Mouse (Mus musculus): Measurements from ENCODE around the gene Glb1. TPM values are rescaled to one million over a fixed set of nuclear protein-coding genes. Genes with fewer than 3 reads are reported as not detected.

The Glb1 gene
- polyA plus RNA-seq, 1 experiment, result 8.9 TPM

DNA sequence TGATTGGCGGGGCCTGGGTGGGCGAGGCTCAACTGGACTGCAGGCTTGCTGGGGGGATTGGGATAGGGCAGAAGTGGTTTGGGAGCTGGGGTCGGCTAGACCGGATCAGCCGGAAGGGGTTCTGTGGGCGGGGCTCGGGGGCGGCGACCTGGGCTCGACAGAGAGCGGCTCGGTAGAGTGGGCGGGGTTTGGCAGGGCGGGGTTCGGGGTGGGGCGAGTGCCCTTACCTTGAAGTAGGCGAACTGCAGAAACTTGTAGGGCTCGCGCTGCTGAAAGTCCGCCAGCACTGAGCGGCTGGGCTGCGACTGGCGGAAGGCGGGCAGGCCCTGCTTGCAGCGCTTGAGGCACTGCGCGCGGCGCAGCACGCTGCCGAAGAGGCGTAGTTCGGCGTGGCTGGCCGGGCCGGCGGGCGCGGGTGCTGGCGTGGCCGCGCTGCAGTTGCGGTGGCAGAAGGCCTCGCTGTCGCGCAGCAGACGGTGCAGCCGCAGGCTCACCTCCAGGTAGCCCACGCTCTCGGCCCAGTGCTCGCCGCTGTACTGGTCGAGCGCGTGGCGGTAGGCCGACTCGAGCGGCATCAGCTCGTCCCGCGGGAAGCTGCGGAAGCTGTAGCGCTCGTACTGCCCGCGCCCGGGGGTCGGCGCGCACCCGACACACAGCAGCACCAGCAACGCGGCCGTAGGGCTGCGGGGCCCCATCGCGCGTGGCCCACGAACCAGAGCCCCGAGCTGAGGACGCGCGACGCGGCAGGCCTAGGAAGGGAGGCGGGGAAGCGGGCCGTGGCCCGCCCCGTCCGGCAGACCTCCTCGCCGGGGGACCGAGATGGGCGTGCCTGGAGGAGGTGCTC is 10.7 kb upstream of the Glb1 start, which contains the start of gene Crtap:
TSS of gene Crtap (minus strand) at position 771 of the 844 bp plus-strand sequence.
- no peak for TF ChIP-seq GATA1 (IDR thresholded peaks at IDR 0.05; ENCODE audit: low read length)

DNA sequence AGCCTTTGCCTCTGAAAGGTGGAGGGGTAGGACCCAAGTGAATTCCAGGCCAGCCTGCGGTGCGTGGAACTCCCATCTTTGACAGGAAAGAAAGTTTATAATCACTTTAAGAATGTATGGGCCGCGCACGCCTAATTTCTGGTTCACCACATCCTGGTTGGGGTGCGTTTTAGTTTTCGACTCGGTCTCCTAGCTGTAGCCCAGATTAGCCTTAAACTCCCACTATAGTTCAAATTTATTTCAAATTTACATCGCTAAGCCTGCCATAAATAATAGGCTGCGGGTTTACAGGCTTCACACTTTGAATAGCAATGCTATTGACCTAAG is 10.2 kb upstream of the Glb1 start:
- TF ChIP-seq GATA1 (IDR thresholded peaks at IDR 0.05; ENCODE audit: low read length), result no peak

DNA sequence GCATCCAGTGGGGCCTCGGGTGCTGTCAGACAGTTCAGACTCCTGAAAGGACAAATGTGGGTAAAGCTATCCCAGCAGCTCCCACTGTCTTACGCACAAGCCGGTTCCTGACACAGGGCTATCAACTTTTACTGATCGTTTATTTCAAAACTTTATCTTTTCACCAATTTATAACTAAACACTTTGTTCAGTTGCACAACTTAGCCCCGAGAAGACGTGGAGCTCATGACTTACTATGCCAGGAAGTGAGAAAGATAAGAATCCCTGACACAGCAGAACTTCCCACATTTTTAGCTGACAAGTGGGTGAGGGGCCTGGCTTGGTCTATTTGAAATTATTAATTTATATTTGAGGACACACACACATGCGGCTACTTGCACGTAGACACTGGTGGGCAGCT is 6.2 kb upstream of the Glb1 start:
- TF ChIP-seq GATA1 (IDR thresholded peaks at IDR 0.05; ENCODE audit: low read length), result no peak

DNA sequence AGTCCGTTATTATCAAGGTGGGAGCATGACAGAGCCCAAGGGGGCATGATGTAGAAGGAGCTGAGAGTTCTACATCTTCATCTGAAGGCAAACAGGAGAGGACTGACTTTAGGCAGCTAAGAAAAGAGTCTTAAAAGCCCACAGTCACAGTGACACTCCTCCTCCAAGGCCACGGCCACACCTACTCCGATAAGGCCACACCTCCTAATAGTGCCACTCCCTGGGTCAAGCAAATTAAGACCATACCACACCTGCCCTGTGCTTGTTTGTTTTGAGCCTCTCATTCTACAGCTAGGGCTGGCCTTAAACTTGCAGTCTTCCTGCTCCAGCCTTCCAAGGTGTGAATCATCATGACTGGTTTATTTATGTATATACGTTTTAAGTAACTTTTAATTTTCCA is 5.6 kb upstream of the Glb1 start:
- no peak for TF ChIP-seq GATA1 (IDR thresholded peaks at IDR 0.05; ENCODE audit: low read length)

DNA sequence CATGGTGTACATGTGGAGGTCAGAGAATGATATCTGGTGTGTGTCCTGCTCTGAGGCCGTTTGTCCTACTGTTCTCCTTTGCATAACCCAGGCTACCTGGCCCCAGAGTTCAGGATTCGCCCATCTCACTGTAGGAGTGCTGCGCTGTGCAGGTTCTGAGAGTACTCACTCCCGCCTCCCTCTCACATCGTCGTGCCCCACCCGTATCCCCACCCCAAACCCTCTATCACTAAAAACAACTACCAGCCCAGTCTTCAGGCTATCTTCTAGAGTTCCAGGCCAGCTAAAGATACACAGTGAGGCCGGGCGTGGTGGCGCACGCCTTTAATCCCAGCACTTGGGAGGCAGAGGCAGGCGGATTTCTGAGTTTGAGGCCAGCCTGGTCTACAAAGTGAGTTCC is 1.2 kb upstream of the Glb1 start:
- no peak for TF ChIP-seq GATA1 (IDR thresholded peaks at IDR 0.05; ENCODE audit: low read length)

DNA sequence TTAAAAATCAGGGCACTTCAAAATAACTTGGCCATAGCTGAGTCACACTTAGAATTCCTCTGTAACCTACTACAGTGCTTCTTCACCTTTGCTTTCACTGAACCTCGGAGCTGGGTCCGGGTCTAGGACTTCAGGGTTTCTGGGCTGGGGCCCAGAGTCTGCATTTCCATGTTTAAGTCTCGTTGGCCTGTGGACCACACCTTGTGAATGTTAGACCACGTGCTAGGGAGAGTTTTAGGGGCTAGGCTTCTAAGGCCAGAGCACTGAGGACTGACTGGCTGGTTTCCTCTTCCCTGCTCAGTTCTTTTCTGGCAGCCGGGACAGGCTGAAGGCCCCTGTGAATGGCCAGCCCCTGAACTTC is 308 bp upstream of the Glb1 start:
- no peak for TF ChIP-seq GATA1 (IDR thresholded peaks at IDR 0.05; ENCODE audit: low read length)

DNA sequence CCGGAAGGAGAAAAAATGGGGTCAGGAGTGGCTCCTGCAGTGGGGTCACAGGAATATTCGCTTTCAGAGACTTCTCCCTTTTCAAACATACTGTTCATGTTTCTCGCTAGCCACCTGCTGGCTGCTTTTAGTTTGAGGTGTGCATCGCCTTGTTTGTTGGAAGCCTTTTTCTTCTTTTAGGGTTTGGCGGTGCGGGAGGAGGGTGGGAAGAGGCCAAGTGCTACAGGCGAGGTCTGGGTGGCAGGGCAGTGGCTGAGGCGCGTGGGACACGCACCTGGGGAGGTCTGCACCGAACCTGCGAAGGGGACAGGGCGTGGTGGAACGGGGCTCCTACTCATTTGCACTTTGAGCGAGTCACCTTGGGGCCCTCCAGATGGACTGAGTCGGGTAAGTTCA is 807 bp downstream of the Glb1 start:
- no peak for TF ChIP-seq GATA1 (IDR thresholded peaks at IDR 0.05; ENCODE audit: low read length)

DNA sequence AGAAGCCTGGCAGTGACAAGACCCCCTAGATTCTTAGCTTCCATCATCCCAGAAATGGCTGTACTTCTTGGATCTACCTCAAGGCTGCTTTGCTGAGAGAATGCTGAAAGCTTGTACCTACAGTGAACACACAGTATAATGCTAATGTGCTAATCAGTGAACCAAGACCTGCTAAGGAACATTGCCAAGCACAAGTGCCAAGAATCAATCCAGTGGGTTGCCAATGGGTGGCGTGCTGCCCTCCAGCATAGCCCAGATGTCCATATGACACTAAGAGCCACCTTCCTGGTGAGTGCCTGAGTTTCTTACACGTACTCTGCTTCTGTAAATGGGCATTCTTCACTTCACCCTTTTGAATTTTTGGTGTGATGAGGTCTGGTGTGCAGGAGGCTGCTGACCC is 6.8 kb downstream of the Glb1 start:
- no peak for TF ChIP-seq GATA1 (IDR thresholded peaks at IDR 0.05; ENCODE audit: low read length)

DNA sequence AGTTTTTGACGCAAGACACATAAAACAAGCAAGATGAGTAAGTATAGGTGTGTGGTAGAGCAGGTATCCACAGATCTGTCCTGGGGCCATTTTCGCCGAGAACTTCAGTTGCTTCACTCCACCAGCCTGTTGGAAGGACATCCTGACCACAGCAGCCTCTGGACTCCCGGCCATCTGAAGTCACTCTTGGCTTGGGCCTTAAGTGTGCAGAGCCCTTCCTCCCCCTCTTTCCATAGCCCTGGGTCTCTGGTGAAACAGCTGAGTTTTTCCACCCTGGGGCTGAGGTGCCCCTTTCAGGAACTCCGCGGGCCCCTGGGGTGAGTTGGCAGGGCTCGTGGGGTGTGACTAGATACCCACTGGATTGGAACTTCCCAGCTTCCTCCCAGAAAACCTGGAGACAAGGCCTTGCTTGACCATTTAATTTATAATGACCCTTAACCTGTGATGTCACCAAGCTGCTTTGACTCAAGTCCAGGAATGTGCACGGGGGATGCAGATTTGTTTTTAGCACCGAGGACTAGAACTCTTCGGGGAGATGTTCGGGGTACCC is 9.5 kb downstream of the Glb1 start:
- TF ChIP-seq GATA1 (IDR thresholded peaks at IDR 0.05; ENCODE audit: low read length), result no peak

DNA sequence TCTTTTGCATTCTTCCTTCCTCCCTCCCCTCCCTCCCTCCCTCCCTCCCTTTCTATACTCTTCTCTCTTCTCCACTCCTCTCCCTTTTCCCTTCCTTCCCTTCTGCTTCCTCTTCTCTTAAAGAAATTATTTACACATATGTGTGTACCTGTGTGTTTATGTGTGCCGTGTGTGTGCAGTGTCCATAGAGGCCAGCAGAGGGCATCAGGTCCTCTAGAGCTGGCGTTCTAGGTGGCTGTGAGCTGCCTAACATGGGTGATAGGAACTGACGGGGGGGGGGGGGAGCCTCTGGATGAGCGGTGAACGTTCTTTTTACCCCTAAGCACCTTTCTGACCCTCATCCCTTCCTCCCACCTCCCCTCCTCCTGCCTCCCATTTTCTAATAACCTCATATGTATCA is 10.4 kb downstream of the Glb1 start:
- no peak for TF ChIP-seq GATA1 (IDR thresholded peaks at IDR 0.05; ENCODE audit: low read length)

DNA sequence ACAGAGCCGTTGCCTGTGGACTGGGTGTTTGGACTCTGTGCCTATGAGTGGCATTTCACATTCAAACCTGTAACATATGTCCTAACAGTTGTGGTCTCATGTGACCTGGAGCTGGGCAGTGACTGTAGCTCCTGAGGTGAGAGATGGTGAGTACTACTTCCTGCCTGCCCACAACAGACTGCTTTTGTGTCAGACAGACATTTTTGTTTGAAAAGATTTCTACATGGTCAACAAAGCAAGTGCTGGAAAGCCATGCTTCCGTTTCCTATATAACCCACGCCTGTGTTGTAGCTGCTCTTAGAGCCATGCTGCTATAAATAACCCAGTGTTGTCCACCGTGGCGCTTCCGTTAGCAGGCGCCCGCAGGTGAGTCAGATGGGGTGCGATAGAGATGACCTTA is 11.5 kb downstream of the Glb1 start:
- TF ChIP-seq GATA1 (IDR thresholded peaks at IDR 0.05; ENCODE audit: low read length), result no peak

DNA sequence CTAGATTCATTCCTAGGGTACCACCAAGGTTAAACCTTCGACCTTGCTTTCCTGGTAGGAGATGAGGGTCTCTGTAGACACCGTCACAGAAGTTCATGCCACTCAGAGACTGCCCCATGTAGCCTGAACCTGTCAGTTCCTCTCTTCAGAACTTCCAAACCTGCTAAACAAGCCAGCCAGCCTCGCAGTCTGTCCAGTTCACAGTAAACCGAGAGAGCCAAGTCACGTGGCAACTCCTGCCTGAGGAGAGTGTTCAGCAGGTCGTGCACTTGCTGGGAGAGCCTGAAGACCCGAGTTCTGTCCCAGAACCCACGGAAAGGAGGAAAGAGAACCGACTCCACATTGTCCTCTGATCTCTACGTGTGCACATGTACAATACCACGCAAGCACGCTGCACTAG is 13.0 kb downstream of the Glb1 start:
- TF ChIP-seq GATA1 (IDR thresholded peaks at IDR 0.05; ENCODE audit: low read length), result no peak

DNA sequence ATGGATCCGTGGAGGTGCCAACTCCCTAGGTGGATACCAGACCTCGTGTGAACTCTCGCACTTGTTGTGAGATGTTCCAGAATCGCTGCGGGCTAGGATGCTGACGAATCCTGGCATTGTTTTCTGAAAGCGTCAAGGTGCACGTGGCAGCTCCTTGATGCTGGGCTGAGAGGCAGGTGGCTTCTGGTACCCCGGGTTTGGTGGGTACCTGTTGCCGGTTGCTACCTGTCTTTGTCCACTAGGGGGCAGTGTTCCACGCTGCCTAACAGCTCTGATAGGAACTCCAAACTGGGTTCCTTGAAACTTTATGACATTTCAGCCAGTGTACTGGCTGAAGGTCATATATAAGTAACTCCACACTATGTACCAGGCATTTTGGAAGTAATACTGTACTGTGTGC is 14.8 kb downstream of the Glb1 start:
- TF ChIP-seq GATA1 (IDR thresholded peaks at IDR 0.05; ENCODE audit: low read length), result no peak

DNA sequence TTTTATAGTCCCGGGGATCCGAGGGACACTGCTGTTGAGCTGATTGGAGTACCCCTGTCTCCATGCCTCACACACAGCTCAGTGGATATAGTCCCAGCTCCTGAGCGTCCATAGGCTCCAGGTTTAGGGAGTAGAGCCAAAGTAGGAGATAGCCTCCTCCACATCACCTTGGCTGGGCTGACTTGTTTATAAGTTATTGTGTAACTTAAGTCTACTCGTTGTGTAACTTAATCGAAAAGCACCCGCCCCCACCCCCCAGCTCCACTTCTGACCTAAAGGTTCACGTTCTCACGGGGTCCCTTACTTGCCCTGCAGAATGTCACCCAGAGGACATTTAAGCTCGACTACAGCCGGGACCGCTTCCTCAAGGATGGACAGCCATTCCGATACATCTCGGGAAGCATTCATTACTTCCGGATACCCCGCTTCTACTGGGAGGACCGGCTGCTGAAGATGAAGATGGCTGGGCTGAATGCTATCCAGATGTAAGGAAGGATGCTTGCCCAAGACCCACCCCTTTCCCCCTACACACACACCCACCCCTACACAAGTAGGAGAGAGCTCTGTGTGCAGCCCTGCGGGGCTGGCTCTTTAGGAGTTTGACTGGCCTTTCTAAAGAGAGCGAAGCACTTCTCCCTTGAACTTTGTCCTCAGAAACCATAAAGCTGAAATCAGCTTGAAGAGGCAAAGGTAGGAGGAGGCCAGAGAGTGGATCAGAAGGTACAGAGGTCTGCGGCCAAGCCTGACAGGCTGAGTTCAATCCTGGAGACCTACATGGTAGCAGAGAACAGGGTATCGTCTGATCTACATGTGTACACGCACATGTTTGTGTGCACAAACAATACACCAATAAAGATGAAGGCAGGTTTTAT is 16.0 kb downstream of the Glb1 start:
- TF ChIP-seq GATA1 (IDR thresholded peaks at IDR 0.05; ENCODE audit: low read length), result no peak

DNA sequence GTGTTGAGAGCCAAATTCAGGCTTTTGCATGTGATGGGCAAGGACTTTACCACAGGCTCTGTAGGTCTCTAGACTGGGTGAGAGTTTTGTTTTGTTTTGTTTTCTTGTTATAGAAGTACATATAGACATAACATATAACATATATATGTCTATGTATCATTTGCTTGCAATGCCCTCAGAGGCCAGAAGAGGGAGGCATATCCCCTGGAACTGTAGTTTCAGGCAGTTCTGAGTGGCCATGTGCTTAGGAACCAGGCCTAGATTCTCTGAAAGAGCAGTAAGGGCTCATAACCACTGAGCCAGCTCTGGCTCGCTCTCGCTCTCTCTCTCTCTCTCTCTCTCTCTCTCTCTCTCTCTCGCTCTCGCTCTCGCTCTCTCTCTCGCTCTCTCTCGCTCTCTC is 17.3 kb downstream of the Glb1 start:
- no peak for TF ChIP-seq GATA1 (IDR thresholded peaks at IDR 0.05; ENCODE audit: low read length)

DNA sequence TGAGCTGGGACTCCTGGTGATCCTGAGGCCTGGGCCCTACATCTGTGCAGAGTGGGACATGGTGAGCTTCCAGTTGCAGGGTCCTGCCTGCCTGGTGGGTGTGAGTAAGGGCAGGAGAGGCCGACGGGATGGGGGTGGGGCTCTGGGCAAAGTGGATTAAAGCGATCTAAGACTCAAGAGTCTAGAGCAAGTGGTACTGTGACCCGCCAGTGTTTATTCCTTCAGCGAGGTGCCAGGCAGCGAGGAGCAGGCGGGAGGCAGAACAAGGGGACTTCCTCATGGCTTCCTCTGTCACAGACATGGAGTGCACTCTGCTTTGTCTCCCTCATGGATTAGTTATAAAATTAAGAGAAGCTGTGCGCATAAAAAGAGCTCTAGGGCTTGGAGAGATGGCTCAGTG is 19.6 kb downstream of the Glb1 start:
- TF ChIP-seq GATA1 (IDR thresholded peaks at IDR 0.05; ENCODE audit: low read length), result no peak

DNA sequence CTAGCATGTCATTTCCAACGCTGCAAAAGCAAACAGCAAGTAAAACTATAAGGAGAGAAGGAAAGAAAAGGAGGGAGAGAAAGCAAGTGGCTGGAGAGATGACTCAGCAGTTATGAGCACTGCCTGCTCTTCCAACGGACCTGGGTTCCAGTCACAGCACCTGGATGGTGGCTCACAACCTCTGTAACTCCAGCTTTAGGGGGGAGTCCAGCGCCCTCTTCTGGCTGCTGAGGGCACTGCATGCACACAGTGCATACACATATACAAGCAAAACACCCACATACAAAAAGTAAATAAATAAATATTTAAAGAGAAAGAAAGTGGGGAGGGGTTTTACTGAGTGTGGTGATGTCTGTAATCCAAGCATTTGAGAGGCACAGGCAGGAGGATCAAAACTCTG is 20.2 kb downstream of the Glb1 start:
- no peak for TF ChIP-seq GATA1 (IDR thresholded peaks at IDR 0.05; ENCODE audit: low read length)

Data from G1E-ER4 (cell line).